Mouse (Mus musculus): Measurements from ENCODE around the gene Foxn3.

DNA sequence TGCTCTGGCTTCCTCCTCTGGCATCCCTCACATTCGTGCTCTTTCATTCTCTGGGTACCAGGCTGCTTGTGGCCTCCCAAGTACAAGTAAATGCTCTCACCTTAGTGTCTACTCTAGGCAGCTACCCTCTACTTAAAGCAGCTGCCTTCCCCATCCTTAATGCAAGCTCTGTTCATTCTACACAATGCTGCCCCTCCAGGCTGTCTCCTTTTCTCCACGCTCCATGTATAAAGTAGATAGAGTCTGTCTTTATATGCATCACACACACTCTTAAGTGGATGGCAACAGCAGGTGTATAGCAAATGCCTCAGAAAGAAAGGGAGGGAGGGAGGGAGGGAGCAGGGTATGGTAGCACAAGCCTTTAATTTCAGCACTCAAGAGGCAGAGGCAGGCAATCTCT is 258.1 kb downstream of the Foxn3 start:
- TF ChIP-seq JUN (IDR thresholded peaks at IDR 0.05; ENCODE audit: insufficient read depth, low read depth, low read length) (no peak), TCF12 (IDR thresholded peaks at IDR 0.05; ENCODE audit: low read depth, low read length) (no peak), CHD2 (IDR thresholded peaks at IDR 0.05; ENCODE audit: low read length) (no peak)

Data from CH12.LX (cell line).